Mouse (Mus musculus) WW6 (cell line): Measurements from ENCODE around the gene Hjurp.

Experiments
- DNase-seq: peaks from one replicate; pipeline ENCODE4 v3.0.0-alpha.2; 2013; ENCODE audit warnings: low read depth, low spot score

The Hjurp gene

GRCm38 (mm10) chr1:88262255-88262654, 15.2 kb downstream of the Hjurp start:
- DNase-seq = no peak

GRCm38 (mm10) chr1:88261706-88262105, 15.7 kb downstream of the Hjurp start:
- DNase-seq = no peak

- no peak for DNase-seq
These were observed 16.6 kb downstream of the Hjurp start for GRCm38 (mm10) chr1:88260604-88261377.

GRCm38 (mm10) chr1:88260114-88260513, 17.3 kb downstream of the Hjurp start:
- no peak for DNase-seq

GRCm38 (mm10) chr1:88259643-88260024, 17.8 kb downstream of the Hjurp start:
- no peak for DNase-seq

- DNase-seq = no peak
These were observed 18.4 kb downstream of the Hjurp start for GRCm38 (mm10) chr1:88258881-88259642.

- no peak for DNase-seq
These were observed 19.1 kb downstream of the Hjurp start for GRCm38 (mm10) chr1:88258361-88258760.

GRCm38 (mm10) chr1:88257681-88258080, 19.8 kb downstream of the Hjurp start:
- no peak for DNase-seq

GRCm38 (mm10) chr1:88256886-88257663, 20.4 kb downstream of the Hjurp start:
- DNase-seq = no peak

GRCm38 (mm10) chr1:88255989-88256754, 21.3 kb downstream of the Hjurp start:
- DNase-seq = no peak

GRCm38 (mm10) chr1:88255466-88255857, 22.0 kb downstream of the Hjurp start:
- no peak for DNase-seq

- no peak for DNase-seq
These were observed 22.5 kb downstream of the Hjurp start for GRCm38 (mm10) chr1:88254793-88255465.

- DNase-seq = no peak
These were observed 23.9 kb downstream of the Hjurp start for GRCm38 (mm10) chr1:88253540-88253939.

GRCm38 (mm10) chr1:88253106-88253505, 24.3 kb downstream of the Hjurp start:
- DNase-seq = no peak

GRCm38 (mm10) chr1:88250023-88250422, 27.4 kb downstream of the Hjurp start:
- DNase-seq = no peak

GRCm38 (mm10) chr1:88249596-88249995, 27.8 kb downstream of the Hjurp start:
- DNase-seq = no peak

GRCm38 (mm10) chr1:88248658-88249057, 28.8 kb downstream of the Hjurp start:
- DNase-seq = no peak

GRCm38 (mm10) chr1:88247660-88248059, 29.8 kb downstream of the Hjurp start:
- no peak for DNase-seq

- DNase-seq = no peak
These were observed 31.0 kb downstream of the Hjurp start for GRCm38 (mm10) chr1:88246386-88246785.

- DNase-seq = no peak
These were observed 31.6 kb downstream of the Hjurp start for GRCm38 (mm10) chr1:88245881-88246280.

GRCm38 (mm10) chr1:88243861-88244260, 33.6 kb downstream of the Hjurp start:
- DNase-seq = no peak
